Mouse (Mus musculus) adrenal gland, adult (tissue): ENCODE data around the gene Tas2r110.

ENCODE experiments used
- DNase-seq, 2 experiments: peaks; one replicate each; pipeline ENCODE4 v3.0.0; 2022 to 2023; ENCODE audit warnings: low spot score in 1 of 2; ENCODE audit not compliant: inconsistent age in 2 of 2

Tas2r110 gene

GRCm38 (mm10) chr6:132867708-132868107 is at the start of gene Tas2r110:
Gene Tas2r110, plus strand, starts transcription at chr6:132868008.
- no peak for DNase-seq

GRCm38 (mm10) chr6:132846842-132847241 is 21.0 kb upstream of the Tas2r110 start, which contains the start of gene Tas2r123:
Gene Tas2r123, plus strand, starts transcription at chr6:132847142.
- DNase-seq = no peak

DNA sequence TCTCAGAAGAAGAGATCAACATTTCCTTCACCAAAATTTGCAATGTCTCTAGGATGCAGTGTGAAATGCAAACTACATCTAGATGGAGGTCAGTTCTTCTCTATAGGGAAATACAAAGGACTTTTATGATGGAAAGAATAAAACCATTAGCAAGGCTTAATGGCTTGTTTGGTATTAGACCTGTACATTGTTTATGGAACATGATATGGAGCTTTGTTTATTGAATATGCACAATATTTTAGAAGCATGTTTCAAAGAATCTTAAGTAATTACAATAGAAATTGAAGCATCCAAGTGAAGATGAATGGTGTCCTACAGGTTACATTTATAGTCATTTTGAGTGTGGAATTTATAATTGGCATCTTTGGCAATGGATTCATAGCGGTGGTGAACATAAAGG is 12.7 kb upstream of the Tas2r110 start, which contains the start of gene Tas2r116:
Tas2r116 (plus strand) TSS at position 301 of the 400 bp plus-strand sequence.
- DNase-seq = no peak

GRCm38 (mm10) chr6:132892711-132893110 is 24.9 kb downstream of the Tas2r110 start, which contains the start of gene Tas2r113:
Gene Tas2r113, plus strand, starts transcription at chr6:132893011.
- DNase-seq = no peak

- DNase-seq = no peak
These were observed 41.5 kb downstream of the Tas2r110 start, which contains the start of gene Tas2r125 for GRCm38 (mm10) chr6:132909351-132909750. Gene Tas2r125, plus strand, starts transcription at chr6:132909651.
